In the genomic region with DNA sequence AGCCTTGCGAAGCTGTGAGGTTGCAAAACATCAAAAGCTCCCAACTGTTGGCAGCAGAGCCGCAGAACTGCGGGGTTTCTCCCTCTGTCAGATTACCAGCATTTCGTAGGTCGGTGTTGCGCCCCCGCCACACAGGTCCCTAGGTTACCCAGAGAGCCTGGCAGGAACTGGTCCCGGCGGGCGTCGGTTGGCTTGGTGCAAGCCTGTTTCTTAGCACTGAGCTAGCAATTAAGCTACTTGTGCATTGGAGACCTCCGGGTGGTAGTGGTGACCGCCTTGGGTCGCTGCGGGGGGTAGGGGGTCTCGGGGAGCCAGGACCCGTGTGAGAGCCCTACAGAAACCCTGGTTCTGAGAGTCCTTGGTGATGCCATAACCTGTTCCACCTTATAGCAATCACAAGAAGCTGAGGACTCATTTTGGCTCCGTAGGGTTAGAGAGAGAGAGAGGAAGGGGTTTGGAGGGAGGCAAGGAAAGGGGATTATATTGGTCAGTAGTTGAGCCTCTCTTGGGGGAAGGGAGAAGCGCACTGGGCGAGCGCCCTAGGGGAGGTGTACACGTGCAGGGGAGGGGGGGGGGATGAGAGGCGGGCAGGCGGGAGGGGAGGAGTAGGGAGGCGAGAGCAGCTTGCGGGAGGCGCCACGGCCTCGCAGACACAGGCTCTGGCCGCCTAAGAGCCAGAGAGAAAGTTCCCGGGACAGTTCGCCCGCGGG, we compare ENCODE assay signal across 8 mouse cellular contexts. TPM values are rescaled to one million over a fixed set of nuclear protein-coding genes. Genes with fewer than 3 reads are reported as not detected.
DNase-seq lines count a peak whose midpoint lies in the region; ATAC-seq and TF ChIP-seq lines count a peak whose summit lies in the region.

Gene Slc24a4, plus strand, starts transcription at position 653 of the 710 bp plus-strand sequence.

- ATAC-seq in heart, embryonic 11.5 days (replicated peaks; ENCODE audit: insufficient number of reproducible peaks, low FRiP score, low TSS enrichment) = peak; percentile 45
- ATAC-seq in lung, embryonic 14.5 days (ENCODE audit: insufficient read depth) = peak; percentile 78

- H3K4me1 ChIP-seq in heart, embryonic 11.5 days (ENCODE audit: control insufficient read depth, insufficient read depth, low read length) = peaks cover 5% of the 10 kb centered on the region
- 0 out of 2 replicates have a peak, but pooled peaks cover 5% of the 10 kb centered on the region for H3K4me1 ChIP-seq in lung, embryonic 14.5 days (ENCODE audit: insufficient read depth)

- no peak for DNase-seq in heart, adult 8-10 months (ENCODE audit: low spot score)
- peak; percentile 18 to 21 for DNase-seq in adrenal gland, postnatal 36 days
- peak in 1 of 2 experiments; percentile 64 for DNase-seq in frontal cortex, adult 2 months (ENCODE audit: extremely low spot score in 1 of 2, low spot score in 1 of 2)
- DNase-seq in layer of hippocampus, adult 2 months (ENCODE audit: low spot score in 2 of 2) = peak; percentile 36 to 56
- peak; percentile 44 for DNase-seq in lung, embryonic 14.5 days
- DNase-seq in right cerebral cortex, adult 18-20 months = peak; percentile 56
- DNase-seq in MN1 (ENCODE audit: low spot score) = no peak

- no peak within 1 kb of the TSS for H3K27ac ChIP-seq in heart, embryonic 11.5 days (ENCODE audit: low read depth, low read length)
- H3K27ac ChIP-seq in layer of hippocampus, adult 2 months = peak within 1 kb of the TSS; percentile 94
- H3K27ac ChIP-seq in lung, embryonic 14.5 days (ENCODE audit: low read depth) = no peak within 1 kb of the TSS

- peak within 1 kb of the TSS; percentile 60 for H3K4me3 ChIP-seq in heart, embryonic 11.5 days (ENCODE audit: low read depth, low read length)
- peak within 1 kb of the TSS; percentile 80 for H3K4me3 ChIP-seq in layer of hippocampus, adult 2 months
- peak within 1 kb of the TSS; percentile 53 for H3K4me3 ChIP-seq in lung, embryonic 14.5 days (ENCODE audit: low read depth, low read length)

- peak within 1 kb of the TSS; percentile 57 for H3K9ac ChIP-seq in heart, embryonic 11.5 days (ENCODE audit: low read depth, low read length)
- H3K9ac ChIP-seq in lung, embryonic 14.5 days = peak within 1 kb of the TSS; percentile 40

- WGBS in heart, embryonic 11.5 days (ENCODE audit: insufficient replicate concordance) = under 1% methylated on average over 33 of the region's 34 CpGs
- WGBS in lung, embryonic 14.5 days = under 1% methylated on average over 30 of the region's 34 CpGs

- H3K4me2 ChIP-seq in heart, embryonic 11.5 days = peak within 1 kb of the TSS; percentile 98
- peak within 1 kb of the TSS; percentile 99 for H3K4me2 ChIP-seq in lung, embryonic 14.5 days

- peaks cover 42% of the 10 kb centered on the region for H3K27me3 ChIP-seq in heart, embryonic 11.5 days (ENCODE audit: control insufficient read depth, insufficient read depth, low read length)
- peaks cover 47% of the 10 kb centered on the region for H3K27me3 ChIP-seq in lung, embryonic 14.5 days (ENCODE audit: insufficient read depth, low read length)

- no peaks in the 10 kb centered on the region for H3K9me3 ChIP-seq in heart, embryonic 11.5 days (replicated peaks; ENCODE audit: control insufficient read depth, low read length)
- no peaks in the 10 kb centered on the region for H3K9me3 ChIP-seq in lung, embryonic 14.5 days (ENCODE audit: low read depth, low read length)

- no peak for TF ChIP-seq CTCF in layer of hippocampus, adult 2 months (conservative IDR thresholded peaks at IDR 0.05)
- TF ChIP-seq CTCF in lung, embryonic 14.5 days (IDR thresholded peaks at IDR 0.05; ENCODE audit: low read depth) = no peak

- H3K36me3 ChIP-seq in heart, embryonic 11.5 days (ENCODE audit: control insufficient read depth, insufficient read depth, low read length) = no peaks in the 10 kb centered on the region
- H3K36me3 ChIP-seq in lung, embryonic 14.5 days (ENCODE audit: insufficient read depth) = no peaks in the 10 kb centered on the region

RNA-seq across cellular contexts. Expression of gene Slc24a4, which starts in this region (rescaled TPM):
- 1.8 and 1.9 TPM in 2 replicates for polyA plus RNA-seq in heart, embryonic 11.5 days (2014; fragmentation: Nextera tagmentation; extraction: Ambion mirVana)
- under 1 TPM; 0.49 to 1.00 (median 0.65) TPM for total RNA-seq in heart, adult 8-10 months (2022)
- under 1 TPM; 0.40 to 0.46 TPM for total RNA-seq in adrenal gland, postnatal 36 days (2021)
- 15.0 and 17.6 TPM in 2 replicates for polyA plus RNA-seq in frontal cortex, adult 2 months (2012; rRNA removed)
- 10 to 100 TPM; 46.6 to 48.6 TPM for total RNA-seq in layer of hippocampus, adult 2 months (2021)
- 0.89 and 1.1 TPM in 2 replicates for polyA plus RNA-seq in lung, embryonic 14.5 days (2014; fragmentation: Nextera tagmentation; extraction: Ambion mirVana)

Comparison
In these comparisons a context has a peak if more than half of its experiments do, and no peak if none do; other contexts are left out.
1. RNA of gene Slc24a4 (total RNA-seq): 46.6 to 48.6 TPM in layer of hippocampus, adult 2 months; 0.49 to 1.00 TPM in heart, adult 8-10 months and 0.40 to 0.46 TPM in adrenal gland, postnatal 36 days; every median in the first group is over 10 times any median in the second.
2. Peak in DNase-seq in adrenal gland, postnatal 36 days; RNA of the gene not detected or under 1 TPM.
3. DNase-seq: peak in layer of hippocampus, adult 2 months (2 of 2), lung, embryonic 14.5 days (single experiment) and right cerebral cortex, adult 18-20 months (single experiment); none in heart, adult 8-10 months (single experiment) and MN1 (single experiment).
4. Peak in every context shown above with its lines, with median percentiles within 50 percentile points of each other: H3K4me3 ChIP-seq.